Mouse (Mus musculus) testis, postnatal 10 days (tissue): ENCODE results near the gene Fli1.

ENCODE experiments used
- DNase-seq: peaks from one replicate; pipeline ENCODE4 v3.0.0; 2021; ENCODE audit warnings: low spot score

Fli1 gene

GRCm38 (mm10) chr9:32522536-32523245 is 20.0 kb downstream of the Fli1 start:
- no peak for DNase-seq

GRCm38 (mm10) chr9:32521331-32521730 is 21.3 kb downstream of the Fli1 start:
- no peak for DNase-seq

- DNase-seq = no peak
Observed at GRCm38 (mm10) chr9:32520821-32521220, 21.8 kb downstream of the Fli1 start.

- DNase-seq = no peak
Observed at GRCm38 (mm10) chr9:32519101-32520051, 23.3 kb downstream of the Fli1 start.

DNA sequence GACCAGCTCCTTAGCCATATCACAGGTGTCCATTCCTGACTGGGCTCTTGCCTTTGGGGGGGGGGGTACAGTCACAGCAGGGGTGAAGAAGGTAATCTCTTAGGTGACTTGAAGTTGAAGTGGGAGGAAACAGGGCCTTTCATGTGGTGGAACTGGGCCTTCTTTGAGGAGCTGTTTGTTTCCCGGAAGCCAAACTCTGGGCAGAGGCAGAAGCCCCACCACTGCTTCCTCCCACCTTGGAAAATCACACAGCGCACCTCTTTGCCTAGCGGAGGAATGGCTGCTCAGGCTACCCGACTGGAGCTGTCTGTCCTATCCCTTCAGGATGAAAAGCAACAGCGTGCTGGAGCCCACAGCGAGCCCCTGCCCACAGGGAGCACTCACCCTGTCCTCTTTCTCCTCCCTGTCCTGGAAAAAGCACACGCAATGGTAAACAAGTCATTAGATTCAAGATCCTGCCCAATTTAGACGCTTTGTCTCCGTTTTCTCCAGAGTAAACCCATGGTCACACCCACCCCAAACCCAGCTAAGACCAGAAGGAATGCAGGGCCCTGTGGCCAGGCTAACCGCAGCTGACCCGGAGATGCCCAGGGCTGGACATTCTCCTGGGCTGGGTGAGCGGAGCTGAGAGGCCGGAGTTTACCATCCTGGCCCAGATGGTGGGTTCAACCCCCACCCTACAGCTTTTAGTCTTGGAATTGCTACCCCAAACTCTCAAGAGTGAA is 24.1 kb downstream of the Fli1 start:
- no peak for DNase-seq

- no peak for DNase-seq
Observed at GRCm38 (mm10) chr9:32516691-32517090, 26.0 kb downstream of the Fli1 start.

- DNase-seq = no peak
Observed at GRCm38 (mm10) chr9:32515894-32516686, 26.6 kb downstream of the Fli1 start.

DNA sequence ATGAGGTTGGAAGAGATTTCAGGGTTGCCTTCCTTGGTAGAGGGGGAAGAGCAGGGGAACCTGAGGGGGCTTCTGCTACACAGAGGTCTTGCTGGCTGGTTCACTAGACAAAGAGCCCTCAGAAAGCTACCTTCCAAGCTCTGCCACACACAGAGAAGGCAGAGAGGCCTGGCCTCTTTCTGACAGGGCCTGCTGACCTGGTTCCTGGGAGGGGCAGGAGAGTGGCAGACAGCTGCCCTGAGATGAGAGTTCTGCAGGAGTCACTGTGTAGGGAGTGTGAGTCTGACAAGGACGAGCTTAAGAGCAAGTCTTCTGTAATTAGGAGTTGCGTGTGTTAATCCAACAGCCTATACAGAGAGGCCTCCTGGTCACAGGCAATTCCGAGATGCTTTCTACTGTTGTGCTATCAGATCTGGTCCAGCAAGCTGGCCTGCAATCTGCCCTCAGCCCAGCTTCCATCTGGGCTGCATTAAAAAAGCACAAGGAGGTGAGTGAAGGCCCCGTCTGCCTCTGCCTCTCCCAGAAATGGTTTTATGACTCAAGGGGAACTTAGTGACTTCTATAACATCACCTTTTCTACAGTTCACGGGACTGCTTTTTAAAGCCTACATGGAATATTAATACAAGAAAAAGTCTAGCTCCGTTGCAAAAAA is 28.1 kb downstream of the Fli1 start:
- DNase-seq = no peak

GRCm38 (mm10) chr9:32513471-32513870 is 29.2 kb downstream of the Fli1 start:
- DNase-seq = no peak

GRCm38 (mm10) chr9:32510454-32511263 is 32.0 kb downstream of the Fli1 start:
- no peak for DNase-seq

GRCm38 (mm10) chr9:32509706-32510156 is 32.9 kb downstream of the Fli1 start:
- no peak for DNase-seq

- no peak for DNase-seq
Observed at GRCm38 (mm10) chr9:32508648-32509047, 34.0 kb downstream of the Fli1 start.

DNA sequence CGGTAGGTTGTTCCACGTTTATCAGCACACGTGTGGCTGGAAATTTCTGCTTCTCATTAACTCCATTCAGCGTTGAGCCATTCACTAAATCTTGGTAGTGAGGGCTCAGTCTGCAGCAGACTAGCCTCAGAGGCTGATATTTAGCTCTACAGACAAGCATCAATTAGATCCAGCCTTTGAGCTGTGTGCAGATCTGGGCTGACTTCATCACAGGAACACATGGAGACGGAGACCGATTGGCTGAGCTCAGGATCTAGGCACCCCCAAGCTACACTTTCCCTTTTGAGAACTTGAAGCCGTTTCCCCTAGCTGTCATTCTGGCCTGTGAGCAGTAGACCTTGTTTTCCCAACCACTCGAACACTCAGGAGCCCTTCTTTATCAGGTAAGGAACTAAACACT is 34.5 kb downstream of the Fli1 start:
- no peak for DNase-seq

- DNase-seq = no peak
Observed at GRCm38 (mm10) chr9:32506866-32507861, 35.5 kb downstream of the Fli1 start.

GRCm38 (mm10) chr9:32506161-32506560 is 36.5 kb downstream of the Fli1 start:
- no peak for DNase-seq

DNA sequence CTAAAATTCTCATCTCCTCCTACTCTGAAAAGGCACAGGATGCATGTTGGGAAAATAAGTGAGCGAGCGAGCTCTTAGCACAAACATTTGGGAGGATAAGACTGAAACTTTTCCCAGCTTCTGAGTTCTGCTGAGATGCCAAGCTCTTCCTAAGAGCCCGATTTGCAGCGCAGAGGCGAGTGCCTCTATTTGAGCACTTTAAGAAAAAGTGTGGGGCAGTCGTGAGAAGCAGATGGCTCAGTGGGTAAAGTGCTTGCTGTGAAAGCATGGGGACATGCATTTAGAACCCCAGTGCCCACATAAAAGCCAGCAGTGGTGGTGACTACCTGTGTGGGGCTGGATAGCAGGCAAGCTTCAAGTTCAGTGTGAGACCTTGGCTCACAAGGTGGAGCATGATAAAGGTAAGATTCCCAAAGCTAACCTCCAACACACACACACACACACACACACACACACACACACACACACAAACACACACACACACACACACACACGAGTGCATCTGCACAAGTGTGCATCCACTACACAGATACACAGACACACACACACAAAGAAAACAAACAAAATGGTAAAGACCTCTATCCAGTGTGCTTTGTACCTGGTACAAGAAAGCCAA is 37.1 kb downstream of the Fli1 start:
- DNase-seq = no peak

GRCm38 (mm10) chr9:32503995-32504451 is 38.6 kb downstream of the Fli1 start:
- no peak for DNase-seq

DNA sequence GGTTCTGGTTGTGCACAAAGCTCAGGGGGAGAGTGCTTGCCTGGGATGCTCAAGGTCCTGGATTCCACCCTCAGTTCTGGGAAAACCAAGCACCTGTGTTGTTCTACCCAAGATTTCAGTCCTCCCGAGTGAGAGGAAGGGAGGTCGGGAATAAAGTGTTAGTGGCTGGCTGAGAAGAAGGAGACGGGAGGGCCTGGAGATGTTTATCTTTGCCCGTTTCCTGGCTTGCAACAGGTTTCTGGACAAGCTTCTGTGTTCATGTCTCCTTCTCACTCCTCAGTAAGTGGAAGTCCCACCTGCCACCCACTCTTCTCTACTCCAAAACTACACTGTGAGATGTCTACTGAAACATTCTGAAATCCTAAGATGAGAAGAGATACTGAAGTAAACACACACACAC is 39.2 kb downstream of the Fli1 start:
- no peak for DNase-seq
